Mouse (Mus musculus): ENCODE results near the gene Olfr1394. TPM values are rescaled to one million over a fixed set of nuclear protein-coding genes. Genes with fewer than 3 reads are reported as not detected.

Olfr1394 gene
- polyA plus RNA-seq, 1 experiment from 2014 or later, result not detected

Other genes starting within 250 kb of the Olfr1394 start
- 3.1 and 3.3 TPM in 2 replicates for gene Psme2b, start 208.2 kb upstream of the Olfr1394 start, polyA plus RNA-seq (2015; fragmentation: Nextera tagmentation; extraction: Ambion mirVana)
- gene Olfr56, start 175.5 kb upstream of the Olfr1394 start, polyA plus RNA-seq (2015; fragmentation: Nextera tagmentation; extraction: Ambion mirVana), result not detected in 2 replicates
- 0.17 and 0.23 TPM in 2 replicates for gene 9930111J21Rik1, start 175.0 kb upstream of the Olfr1394 start, polyA plus RNA-seq (2015; fragmentation: Nextera tagmentation; extraction: Ambion mirVana)
- gene Gm12185, start 162.2 kb upstream of the Olfr1394 start, polyA plus RNA-seq (2015; fragmentation: Nextera tagmentation; extraction: Ambion mirVana), result not detected in 2 replicates
- gene Tgtp1, start 160.2 kb upstream of the Olfr1394 start, polyA plus RNA-seq (2015; fragmentation: Nextera tagmentation; extraction: Ambion mirVana), result 0.23 and 0.47 TPM in 2 replicates
- 0.24 and 0.27 TPM in 2 replicates for gene 9930111J21Rik2, start 103.1 kb upstream of the Olfr1394 start, polyA plus RNA-seq (2015; fragmentation: Nextera tagmentation; extraction: Ambion mirVana)
- 0.28 TPM in 1 of 2 replicates, not detected in the other for gene Tgtp2, start 90.2 kb upstream of the Olfr1394 start, polyA plus RNA-seq (2015; fragmentation: Nextera tagmentation; extraction: Ambion mirVana)
- gene Ifi47, start 77.8 kb upstream of the Olfr1394 start, polyA plus RNA-seq (2015; fragmentation: Nextera tagmentation; extraction: Ambion mirVana), result 0.90 and 0.98 TPM in 2 replicates
- gene Olfr1396, start 39.5 kb upstream of the Olfr1394 start, polyA plus RNA-seq (2015; fragmentation: Nextera tagmentation; extraction: Ambion mirVana), result 0.04 TPM in 1 of 2 replicates, not detected in the other
- not detected in 2 replicates for gene Olfr1395, start 12.1 kb upstream of the Olfr1394 start, polyA plus RNA-seq (2015; fragmentation: Nextera tagmentation; extraction: Ambion mirVana)
- 1.0 and 1.5 TPM in 2 replicates for gene Btnl9, start 32.8 kb downstream of the Olfr1394 start, polyA plus RNA-seq (2015; fragmentation: Nextera tagmentation; extraction: Ambion mirVana)
- 44.5 and 48.8 TPM in 2 replicates for gene Zfp62, start 48.9 kb downstream of the Olfr1394 start, polyA plus RNA-seq (2015; fragmentation: Nextera tagmentation; extraction: Ambion mirVana)
- gene Mgat1, start 89.8 kb downstream of the Olfr1394 start, polyA plus RNA-seq (2015; fragmentation: Nextera tagmentation; extraction: Ambion mirVana), result 56.3 and 60.7 TPM in 2 replicates
- not detected in 2 replicates for gene Olfr1393, start 123.9 kb downstream of the Olfr1394 start, polyA plus RNA-seq (2015; fragmentation: Nextera tagmentation; extraction: Ambion mirVana)
- 0.06 TPM in 1 of 2 replicates, not detected in the other for gene Olfr1392, start 130.9 kb downstream of the Olfr1394 start, polyA plus RNA-seq (2015; fragmentation: Nextera tagmentation; extraction: Ambion mirVana)
- gene Olfr10, start 150.4 kb downstream of the Olfr1394 start, polyA plus RNA-seq (2015; fragmentation: Nextera tagmentation; extraction: Ambion mirVana), result not detected in 2 replicates
- gene Olfr1391, start 168.4 kb downstream of the Olfr1394 start, polyA plus RNA-seq (2015; fragmentation: Nextera tagmentation; extraction: Ambion mirVana), result not detected in 2 replicates
- gene Olfr1390, start 180.8 kb downstream of the Olfr1394 start, polyA plus RNA-seq (2015; fragmentation: Nextera tagmentation; extraction: Ambion mirVana), result not detected in 2 replicates

Data from limb, embryonic 13.5 days (tissue).